In the genomic region with DNA sequence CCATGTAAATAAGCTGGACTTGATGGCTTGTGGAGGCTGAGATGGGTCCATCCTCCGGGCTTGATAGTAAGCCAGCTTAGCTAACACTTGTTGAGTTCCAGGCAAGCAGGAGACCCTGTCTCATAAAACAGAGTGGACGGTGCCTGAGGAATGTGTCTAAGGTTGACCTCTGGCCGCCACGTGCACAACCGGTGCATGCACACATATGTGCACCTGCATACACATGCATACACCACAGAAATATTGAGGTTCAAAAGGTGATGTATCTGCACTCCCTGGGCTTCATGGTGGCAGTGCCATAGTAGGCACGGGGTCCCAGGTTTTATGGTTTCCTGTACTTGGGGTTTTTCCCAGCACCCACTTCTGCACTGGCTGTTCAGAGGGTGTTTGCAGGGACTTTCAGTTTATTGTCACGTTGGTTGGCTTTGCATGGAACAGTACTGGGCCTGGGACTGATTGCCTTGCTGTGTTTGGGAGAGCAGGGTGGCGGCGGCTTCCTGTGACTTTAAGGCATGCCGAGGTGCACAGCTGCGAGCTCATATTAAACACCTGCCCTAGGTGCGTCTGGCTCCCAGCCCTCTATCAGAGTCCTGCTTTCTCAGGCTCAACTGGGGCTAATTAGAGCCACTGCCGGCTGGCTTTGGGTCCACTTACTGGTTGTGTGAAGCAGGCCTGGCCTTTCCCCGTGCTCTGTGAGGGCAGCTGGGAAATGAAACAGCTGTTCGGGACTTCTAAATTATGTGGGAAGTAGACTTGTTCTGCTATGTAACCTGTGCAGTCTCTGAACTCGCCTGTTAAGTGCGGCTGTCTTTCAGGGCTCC, we compare ENCODE assay signal across 10 mouse cellular contexts. TPM values are rescaled to one million over a fixed set of nuclear protein-coding genes. Genes with fewer than 3 reads are reported as not detected.
DNase-seq lines count a peak whose midpoint lies in the region; ATAC-seq and TF ChIP-seq lines count a peak whose summit lies in the region.
"Had no signal": no experiment of that assay in that cellular context is flagged by ENCODE, and none has a peak within 500 bp of the region (broad histone marks: within the 10 kb centered on the region; RNA-seq: fewer than 3 reads in every experiment).

No protein-coding gene starts in this region.

- H3K4me1 ChIP-seq in bone marrow, adult 2 months (ENCODE audit: control insufficient read depth, insufficient read depth, low read length): peaks cover 21% of the 10 kb centered on the region
- H3K4me1 ChIP-seq in intestine, embryonic 16.5 days (ENCODE audit: control insufficient read depth, insufficient read depth, low read length): peaks cover 24% of the 10 kb centered on the region
- peaks cover 50% of the 10 kb centered on the region for H3K4me1 ChIP-seq in liver, postnatal 0 days (ENCODE audit: insufficient read depth)

- H3K4me3 ChIP-seq in bone marrow, adult 2 months (replicated peaks; ENCODE audit: control insufficient read depth, low read depth, low read length): no peak overlapping the region
- H3K4me3 ChIP-seq in intestine, embryonic 16.5 days (ENCODE audit: low read length): 0 out of 2 replicates have a peak overlapping the region, but pooled peaks have one; percentile 9
- no peak overlapping the region for H3K4me3 ChIP-seq in liver, postnatal 0 days (ENCODE audit: low read depth, low read length)
- H3K4me3 ChIP-seq: heart, embryonic 10.5 days had no signal

- no peak for TF ChIP-seq CTCF in bone marrow, adult 2 months (IDR thresholded peaks at IDR 0.05; ENCODE audit: control insufficient read depth, insufficient read depth, low read length)
- no peak for TF ChIP-seq CTCF in liver, postnatal 0 days (IDR thresholded peaks at IDR 0.05; ENCODE audit: low read depth)

- TF ChIP-seq EP300 in liver, postnatal 0 days (IDR thresholded peaks at IDR 0.05; ENCODE audit: low read depth): no peak

- DNase-seq in liver, postnatal 0 days: no peak
- no peak for DNase-seq in ovary, postnatal 14 days (ENCODE audit: low spot score)
- DNase-seq in urinary bladder, adult 2 months (ENCODE audit: low spot score): no peak
- no peak for DNase-seq in natural killer cell, adult 2 months (ENCODE audit: low spot score in 2 of 2)
- DNase-seq in frontal cortex, postnatal 36 days (ENCODE audit: low spot score in 2 of 2): no peak
- DNase-seq: adrenal gland, postnatal 36 days had no signal

- peak; percentile 74 for ATAC-seq in CD4-positive, CD25-positive, alpha-beta regulatory T cell, adult 4 months
- ATAC-seq in intestine, embryonic 16.5 days: peak; percentile 81
- peak; percentile 25; the same call in 1 of the 2 replicates for ATAC-seq in liver, postnatal 0 days

- no peaks in the 10 kb centered on the region for H3K36me3 ChIP-seq in intestine, embryonic 16.5 days (ENCODE audit: control insufficient read depth, insufficient read depth, low read length)
- no peaks in the 10 kb centered on the region for H3K36me3 ChIP-seq in liver, postnatal 0 days (replicated peaks; ENCODE audit: insufficient read depth, low read length)
- H3K36me3 ChIP-seq: heart, embryonic 10.5 days had no signal

- peak overlapping the region; percentile 17 for H3K27ac ChIP-seq in bone marrow, adult 2 months (ENCODE audit: control insufficient read depth, insufficient read depth, low read depth, low read length, poor library complexity)
- H3K27ac ChIP-seq in intestine, embryonic 16.5 days (ENCODE audit: low read length): peak overlapping the region; percentile 84
- H3K27ac ChIP-seq in liver, postnatal 0 days (ENCODE audit: low read depth): 0 out of 2 replicates have a peak overlapping the region, but pooled peaks have one; percentile 13
- H3K27ac ChIP-seq: heart, embryonic 10.5 days had no signal

- peak overlapping the region; percentile 45 for H3K4me2 ChIP-seq in intestine, embryonic 16.5 days (ENCODE audit: low read depth, low read length)
- no peak overlapping the region for H3K4me2 ChIP-seq in liver, postnatal 0 days (ENCODE audit: low read depth, low read length)

- 41% methylated on average over 17 of the region's 17 CpGs for WGBS in bone marrow, adult 2 months
- WGBS in intestine, embryonic 16.5 days: 39% methylated on average over 17 of the region's 17 CpGs
- 49% methylated on average over 17 of the region's 17 CpGs for WGBS in liver, postnatal 0 days (ENCODE audit: insufficient replicate concordance)

- TF ChIP-seq POLR2A in bone marrow, adult 2 months (IDR thresholded peaks at IDR 0.05; ENCODE audit: borderline replicate concordance, control insufficient read depth, low read depth, low read length): no peak

- no peaks in the 10 kb centered on the region for H3K9me3 ChIP-seq in intestine, embryonic 16.5 days (ENCODE audit: control insufficient read depth, low read length)
- no peaks in the 10 kb centered on the region for H3K9me3 ChIP-seq in liver, postnatal 0 days (ENCODE audit: low read length)
- H3K9me3 ChIP-seq: heart, embryonic 10.5 days had no signal

- no peaks in the 10 kb centered on the region for H3K27me3 ChIP-seq in intestine, embryonic 16.5 days (replicated peaks; ENCODE audit: control insufficient read depth, insufficient read depth, low read length)
- no peaks in the 10 kb centered on the region for H3K27me3 ChIP-seq in liver, postnatal 0 days (ENCODE audit: insufficient read depth, low read length)

- H3K9ac ChIP-seq in intestine, embryonic 16.5 days (ENCODE audit: low read depth, low read length): peak overlapping the region; percentile 40
- H3K9ac ChIP-seq in liver, postnatal 0 days (replicated peaks): no peak overlapping the region; the same call in 1 of the 2 replicates

RNA-seq across cellular contexts. Expression of gene Hpcal1, which starts 19.5 kb away (rescaled TPM):
- 10 to 100 TPM; 71.5 to 87.9 TPM for polyA plus RNA-seq in CD4-positive, CD25-positive, alpha-beta regulatory T cell, adult 4 months (2017; shearing (Covaris generic))
- 20.7 and 36.1 TPM in 2 replicates for polyA plus RNA-seq in bone marrow, adult 2 months (2011; ENCODE audit: insufficient read depth, insufficient read length, low replicate concordance, missing spikeins)
- polyA plus RNA-seq in intestine, embryonic 16.5 days (2015; fragmentation: Nextera tagmentation; extraction: Ambion mirVana): 48.7 and 50.3 TPM in 2 replicates
- polyA plus RNA-seq in liver, postnatal 0 days (2015; fragmentation: Nextera tagmentation; extraction: Ambion mirVana): 18.6 and 20.8 TPM in 2 replicates
- 52.8 and 56.0 TPM in 2 replicates for polyA plus RNA-seq in urinary bladder, adult 2 months (2012; rRNA removed)

Comparison
In these comparisons a context has a peak if more than half of its experiments do, and no peak if none do; other contexts are left out.
1. ATAC-seq: peak in every context shown above with its lines; median percentile 81 in intestine, embryonic 16.5 days; 74 in CD4-positive, CD25-positive, alpha-beta regulatory T cell, adult 4 months; 25 in liver, postnatal 0 days.
2. H3K27ac ChIP-seq: peak in every context shown above with its lines; median percentile 84 in intestine, embryonic 16.5 days; 17 in bone marrow, adult 2 months; 13 in liver, postnatal 0 days.